Mouse (Mus musculus): ENCODE data around the gene Atp9a. TPM values are rescaled to one million over a fixed set of nuclear protein-coding genes. Genes with fewer than 3 reads are reported as not detected.

Atp9a gene
- polyA plus RNA-seq, 1 experiment from 2014 or later = 21.2 TPM

DNA sequence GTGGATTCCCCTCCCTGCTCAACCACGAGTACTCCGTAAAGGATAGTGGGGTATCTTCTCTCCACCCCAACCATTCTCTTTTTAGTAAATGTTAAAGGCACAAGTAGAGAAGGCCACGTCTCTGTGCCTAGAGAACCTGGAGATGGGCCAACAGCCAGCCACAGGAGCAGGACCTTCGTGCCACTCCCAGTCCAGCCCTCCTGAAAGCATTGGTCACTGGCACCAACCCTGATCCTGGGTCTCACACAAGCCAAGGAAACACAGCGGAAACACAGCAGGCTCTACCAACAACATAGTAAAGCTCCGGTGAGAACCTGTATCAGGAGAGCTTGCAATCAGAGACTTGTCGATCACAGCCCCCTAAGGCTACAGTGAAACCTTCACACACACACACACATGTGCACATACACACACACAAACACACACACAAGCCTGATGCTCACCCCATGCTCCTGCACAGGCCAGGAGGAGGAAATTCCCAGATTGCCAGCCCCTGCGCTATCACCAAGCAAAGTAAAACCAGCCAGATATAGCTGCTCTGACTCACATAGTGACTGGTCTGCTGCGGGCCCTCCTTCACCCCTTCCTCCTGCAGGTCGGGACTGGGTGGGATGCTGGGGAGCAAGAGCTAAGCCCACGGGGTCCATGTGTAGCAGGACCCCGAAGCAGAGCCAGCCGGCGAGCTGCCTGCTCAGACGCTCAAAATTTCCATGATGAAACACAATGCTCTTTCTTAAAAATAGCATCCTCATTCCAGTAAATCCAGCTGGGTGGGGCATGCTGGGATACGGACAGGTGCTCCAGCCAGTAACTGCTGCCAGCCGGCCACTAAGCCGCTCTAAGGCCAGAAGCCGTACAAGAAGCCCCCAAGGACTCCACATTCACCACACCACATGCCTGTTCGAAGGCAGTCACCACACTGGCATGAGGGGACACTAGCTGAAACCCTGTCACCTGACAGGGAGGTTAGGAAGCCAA is 29.7 kb downstream of the Atp9a start:
- no peak for ATAC-seq (ENCODE audit: insufficient number of reproducible peaks, insufficient read depth, low FRiP score, low TSS enrichment, low read depth)
- 76% methylated on average over 20 of the region's 20 CpGs for WGBS
- H3K27ac ChIP-seq = no peak overlapping the region

DNA sequence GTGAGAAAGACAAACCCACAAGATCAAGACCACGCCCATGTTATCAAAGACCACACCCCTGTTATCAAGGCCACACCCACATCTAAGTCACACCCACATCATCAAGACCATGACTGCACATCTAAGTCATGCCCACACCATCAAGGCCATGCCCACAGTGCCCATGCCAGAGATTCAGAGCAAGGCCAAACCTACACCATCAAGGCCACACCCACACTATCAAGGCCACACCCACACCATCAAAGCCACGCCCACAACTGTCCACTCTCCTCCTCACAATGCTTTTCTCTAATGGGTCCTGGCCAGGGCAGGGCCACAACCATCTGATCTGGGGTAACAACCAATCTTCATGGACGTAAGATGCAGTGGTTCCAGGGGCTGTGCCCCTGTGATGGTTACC is 31.2 kb downstream of the Atp9a start:
- 0 out of 2 replicates have a peak, but pooled peaks have one; percentile 20 for ATAC-seq (ENCODE audit: insufficient number of reproducible peaks, insufficient read depth, low FRiP score, low TSS enrichment, low read depth)
- H3K9me3 ChIP-seq = no peaks in the 10 kb centered on the region
- peaks cover 10% of the 10 kb centered on the region for H3K36me3 ChIP-seq
- no peaks in the 10 kb centered on the region for H3K27me3 ChIP-seq
- no peaks in the 10 kb centered on the region; the same call in 1 of the 2 replicates for H3K4me1 ChIP-seq (replicated peaks)
- 76% methylated on average over 3 of the region's 3 CpGs for WGBS
- no peak overlapping the region for H3K27ac ChIP-seq
- no peak overlapping the region for H3K4me2 ChIP-seq
- no peak overlapping the region for H3K9ac ChIP-seq (replicated peaks)
- no peak overlapping the region for H3K4me3 ChIP-seq (replicated peaks)

More for the DNA sequence above, 29.7 kb downstream of the Atp9a start:
- no peak overlapping the region for H3K4me2 ChIP-seq
- peaks cover 4% of the 10 kb centered on the region; the same call in 1 of the 2 replicates for H3K36me3 ChIP-seq
- no peaks in the 10 kb centered on the region for H3K27me3 ChIP-seq
- H3K4me3 ChIP-seq (replicated peaks) = no peak overlapping the region
- 0 out of 2 replicates have a peak overlapping the region, but pooled peaks have one; percentile 8 for H3K9ac ChIP-seq (replicated peaks)
- peaks cover 2% of the 10 kb centered on the region; the same call in 1 of the 2 replicates for H3K4me1 ChIP-seq (replicated peaks)
- no peaks in the 10 kb centered on the region for H3K9me3 ChIP-seq

DNA sequence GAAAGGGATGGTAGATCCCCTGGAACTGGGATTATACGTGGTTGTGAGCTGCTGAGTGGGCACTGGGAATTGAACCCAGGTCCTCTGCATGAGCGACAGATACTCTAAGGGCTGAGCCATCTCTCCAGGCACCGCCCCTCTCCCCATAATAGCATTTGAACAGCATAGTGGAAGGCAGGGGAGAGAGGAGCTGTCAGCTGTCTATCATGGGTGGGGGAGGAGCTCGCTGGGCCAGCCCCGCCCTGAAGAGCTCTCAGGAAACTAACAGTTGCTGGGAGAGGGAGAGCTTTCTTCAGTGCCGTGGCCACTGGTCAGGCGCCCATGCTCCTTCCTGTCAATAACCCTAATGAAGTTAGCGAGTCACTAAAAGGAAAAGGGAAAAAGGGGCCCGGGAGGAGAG is 34.4 kb downstream of the Atp9a start:
- Histone ChIP-seq H3K27me3 (no peaks in the 10 kb centered on the region), H3K36me3 (peaks cover 22% of the 10 kb centered on the region), H3K9ac (replicated peaks) (no peak overlapping the region), H3K4me3 (replicated peaks) (no peak overlapping the region), H3K27ac (no peak overlapping the region), H3K9me3 (no peaks in the 10 kb centered on the region), H3K4me1 (replicated peaks) (no peaks in the 10 kb centered on the region; the same call in 1 of the 2 replicates), H3K4me2 (no peak overlapping the region)
- WGBS = 45% methylated on average over 9 of the region's 9 CpGs
- no peak for ATAC-seq (ENCODE audit: insufficient number of reproducible peaks, insufficient read depth, low FRiP score, low TSS enrichment, low read depth)

DNA sequence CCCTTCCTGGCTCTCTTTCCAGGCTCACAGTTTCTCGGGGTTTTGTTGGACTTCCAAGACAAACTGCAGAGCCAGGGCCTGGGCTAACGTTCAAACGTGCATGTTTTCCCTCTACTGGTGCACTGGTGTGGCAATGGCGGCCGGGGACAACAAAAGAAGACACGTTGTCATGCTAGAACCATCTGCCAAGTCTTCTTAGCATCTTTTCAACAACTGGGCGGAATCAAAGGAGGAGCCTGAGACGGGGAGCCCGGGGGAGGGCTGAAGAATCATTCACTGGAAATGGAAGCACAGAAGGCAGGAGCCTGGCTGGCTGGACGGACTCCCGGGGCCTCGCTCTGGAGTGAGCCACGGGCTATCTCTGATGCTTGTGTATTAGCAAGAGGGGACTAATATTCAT is 39.9 kb downstream of the Atp9a start:
- peaks cover 33% of the 10 kb centered on the region for H3K36me3 ChIP-seq
- H3K27ac ChIP-seq = no peak overlapping the region
- no peak overlapping the region for H3K4me2 ChIP-seq
- no peaks in the 10 kb centered on the region for H3K4me1 ChIP-seq (replicated peaks)
- H3K27me3 ChIP-seq = no peaks in the 10 kb centered on the region
- H3K9me3 ChIP-seq = peaks cover 4% of the 10 kb centered on the region
- WGBS = 71% methylated on average over 13 of the region's 13 CpGs
- H3K9ac ChIP-seq (replicated peaks) = no peak overlapping the region
- ATAC-seq (ENCODE audit: insufficient number of reproducible peaks, insufficient read depth, low FRiP score, low TSS enrichment, low read depth) = no peak
- no peak overlapping the region for H3K4me3 ChIP-seq (replicated peaks)

DNA sequence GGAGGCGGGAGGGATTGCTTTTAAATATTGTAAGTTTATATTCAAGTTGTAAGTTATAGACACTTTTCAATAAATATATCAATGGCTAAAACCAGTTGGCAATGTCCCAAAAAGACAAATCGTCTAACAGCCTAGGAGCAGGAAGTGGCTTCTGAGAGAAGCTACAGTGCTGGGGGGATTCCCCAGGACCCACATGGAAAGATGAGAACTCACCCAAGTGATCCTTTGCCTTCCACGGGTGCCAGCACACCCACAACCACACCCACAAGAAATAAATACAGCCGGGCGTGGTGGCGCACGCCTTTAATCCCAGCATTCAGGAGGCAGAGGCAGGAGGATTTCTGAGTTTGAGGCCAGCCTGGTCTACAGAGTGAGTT is 47.2 kb downstream of the Atp9a start:
- Histone ChIP-seq H3K4me2 (peak overlapping the region; percentile 42), H3K27me3 (no peaks in the 10 kb centered on the region), H3K9ac (replicated peaks) (no peak overlapping the region), H3K36me3 (peaks cover 8% of the 10 kb centered on the region; the same call in 1 of the 2 replicates), H3K27ac (peak overlapping the region; percentile 35; the same call in 1 of the 2 replicates), H3K4me3 (replicated peaks) (no peak overlapping the region), H3K9me3 (no peaks in the 10 kb centered on the region), H3K4me1 (replicated peaks) (peaks cover 19% of the 10 kb centered on the region)
- 84% methylated on average over 7 of the region's 7 CpGs for WGBS
- ATAC-seq (ENCODE audit: insufficient number of reproducible peaks, insufficient read depth, low FRiP score, low TSS enrichment, low read depth) = no peak

DNA sequence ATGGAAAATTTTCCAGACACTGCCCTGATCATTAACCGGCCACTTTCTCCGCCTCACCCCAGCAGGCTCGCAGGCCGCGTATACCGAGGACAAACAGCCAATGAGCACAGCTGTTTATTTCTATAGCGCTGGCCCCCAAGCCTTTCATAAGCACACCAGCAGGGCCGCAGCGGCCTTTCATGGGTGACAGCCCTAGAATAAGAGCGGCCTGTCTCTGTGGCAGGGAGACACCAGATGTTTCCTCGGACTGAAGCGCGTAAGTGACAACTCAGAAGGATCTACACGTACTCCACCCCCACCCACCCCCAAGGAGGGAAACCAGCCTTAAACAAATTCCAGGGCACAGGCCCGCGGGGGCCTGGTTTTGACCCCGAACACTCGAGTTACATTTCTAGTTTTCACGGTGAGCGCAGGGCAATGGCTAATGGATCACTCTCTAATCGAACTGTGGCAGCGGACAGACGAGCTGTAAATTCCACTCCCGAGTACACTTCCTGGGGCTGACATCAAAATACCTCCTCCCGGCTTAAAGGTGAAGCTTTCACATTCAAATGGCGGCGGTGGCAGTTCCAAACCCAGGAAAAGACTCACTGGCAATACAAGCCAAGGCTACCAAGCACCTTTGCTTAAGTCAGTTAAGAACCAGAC is 47.7 kb downstream of the Atp9a start:
- peak overlapping the region; percentile 35 for H3K27ac ChIP-seq
- H3K4me1 ChIP-seq (replicated peaks) = peaks cover 24% of the 10 kb centered on the region
- peaks cover 6% of the 10 kb centered on the region; the same call in 1 of the 2 replicates for H3K36me3 ChIP-seq
- WGBS = 4% methylated on average over 27 of the region's 27 CpGs
- H3K27me3 ChIP-seq = no peaks in the 10 kb centered on the region
- ATAC-seq (ENCODE audit: insufficient number of reproducible peaks, insufficient read depth, low FRiP score, low TSS enrichment, low read depth) = no peak
- H3K4me3 ChIP-seq (replicated peaks) = no peak overlapping the region
- peak overlapping the region; percentile 42 for H3K4me2 ChIP-seq
- no peak overlapping the region for H3K9ac ChIP-seq (replicated peaks)
- no peaks in the 10 kb centered on the region for H3K9me3 ChIP-seq

DNA sequence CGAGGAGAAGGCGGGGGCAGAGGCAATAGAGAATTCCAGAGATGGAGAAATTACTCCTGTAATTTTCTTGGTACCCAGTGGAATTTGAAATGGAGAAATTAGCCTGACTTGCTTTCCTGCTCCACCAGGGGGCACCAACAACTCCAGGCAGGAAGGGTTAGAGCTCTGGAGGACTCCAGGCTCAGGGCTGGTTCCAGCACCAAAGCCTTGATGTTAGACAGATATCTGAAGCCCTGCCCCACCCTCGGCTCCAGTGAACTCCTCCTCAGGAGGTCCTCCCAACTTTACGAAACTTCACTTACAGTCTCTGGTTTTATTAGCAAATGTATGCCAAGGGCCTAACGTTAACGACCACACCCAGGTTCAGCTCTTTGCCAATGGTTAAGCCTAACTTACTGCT is 50.4 kb downstream of the Atp9a start:
- Histone ChIP-seq H3K9ac (replicated peaks) (no peak overlapping the region), H3K4me3 (replicated peaks) (no peak overlapping the region), H3K27me3 (no peaks in the 10 kb centered on the region), H3K9me3 (no peaks in the 10 kb centered on the region), H3K4me2 (no peak overlapping the region), H3K4me1 (replicated peaks) (peaks cover 25% of the 10 kb centered on the region), H3K27ac (no peak overlapping the region), H3K36me3 (peaks cover 5% of the 10 kb centered on the region; the same call in 1 of the 2 replicates)
- ATAC-seq (ENCODE audit: insufficient number of reproducible peaks, insufficient read depth, low FRiP score, low TSS enrichment, low read depth) = no peak
- 22% methylated on average over 6 of the region's 6 CpGs for WGBS

DNA sequence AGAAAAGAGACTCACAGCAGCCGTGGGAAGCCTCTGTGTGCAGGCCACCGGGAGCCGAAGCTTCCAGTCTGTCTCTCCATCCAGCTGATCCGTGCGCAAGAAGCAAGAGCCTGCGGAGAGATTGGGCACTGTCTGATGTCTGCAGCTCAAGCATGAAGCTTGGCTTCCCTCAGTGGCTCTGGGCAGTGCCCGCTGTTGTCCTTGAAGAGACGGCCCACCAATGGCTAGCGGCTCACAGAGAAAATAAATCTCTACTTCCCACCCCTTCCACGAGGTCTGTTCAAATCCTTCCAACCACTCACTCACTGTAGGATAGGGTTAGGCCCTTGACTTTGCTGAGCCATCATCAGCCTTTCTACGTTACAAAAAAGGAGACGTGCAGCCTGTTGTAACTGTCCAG is 54.9 kb downstream of the Atp9a start:
- Histone ChIP-seq H3K27me3 (no peaks in the 10 kb centered on the region), H3K4me2 (no peak overlapping the region), H3K4me1 (replicated peaks) (peaks cover 23% of the 10 kb centered on the region), H3K4me3 (replicated peaks) (no peak overlapping the region), H3K27ac (no peak overlapping the region), H3K9ac (replicated peaks) (no peak overlapping the region), H3K9me3 (no peaks in the 10 kb centered on the region), H3K36me3 (peaks cover 9% of the 10 kb centered on the region; the same call in 1 of the 2 replicates)
- 87% methylated on average over 12 of the region's 12 CpGs for WGBS
- no peak for ATAC-seq (ENCODE audit: insufficient number of reproducible peaks, insufficient read depth, low FRiP score, low TSS enrichment, low read depth)

DNA sequence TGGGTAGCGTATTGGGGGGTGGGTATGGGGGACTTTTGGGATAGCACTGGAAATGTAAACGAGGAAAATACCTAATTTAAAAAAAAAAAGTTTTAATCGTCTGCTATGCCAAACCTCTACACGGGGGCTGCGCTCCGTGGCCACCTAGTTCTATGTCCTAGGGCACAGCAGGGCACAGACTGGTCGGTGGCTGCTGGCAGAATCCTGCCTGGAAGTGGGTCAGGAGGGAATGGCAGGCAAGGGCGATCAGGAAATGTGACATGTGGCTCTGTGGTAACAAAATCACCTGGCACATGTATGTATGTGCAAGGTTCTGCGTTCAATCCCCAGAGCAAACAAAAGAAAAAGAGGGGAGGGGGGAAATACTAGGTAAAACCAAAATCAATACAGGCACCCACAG is 56.3 kb downstream of the Atp9a start:
- no peaks in the 10 kb centered on the region for H3K27me3 ChIP-seq
- H3K4me1 ChIP-seq (replicated peaks) = peaks cover 23% of the 10 kb centered on the region
- H3K9ac ChIP-seq (replicated peaks) = no peak overlapping the region
- peaks cover 23% of the 10 kb centered on the region for H3K36me3 ChIP-seq
- ATAC-seq (ENCODE audit: insufficient number of reproducible peaks, insufficient read depth, low FRiP score, low TSS enrichment, low read depth) = no peak
- no peak overlapping the region for H3K4me2 ChIP-seq
- no peak overlapping the region for H3K27ac ChIP-seq
- no peaks in the 10 kb centered on the region for H3K9me3 ChIP-seq
- H3K4me3 ChIP-seq (replicated peaks) = no peak overlapping the region
- WGBS = 91% methylated on average over 9 of the region's 9 CpGs

DNA sequence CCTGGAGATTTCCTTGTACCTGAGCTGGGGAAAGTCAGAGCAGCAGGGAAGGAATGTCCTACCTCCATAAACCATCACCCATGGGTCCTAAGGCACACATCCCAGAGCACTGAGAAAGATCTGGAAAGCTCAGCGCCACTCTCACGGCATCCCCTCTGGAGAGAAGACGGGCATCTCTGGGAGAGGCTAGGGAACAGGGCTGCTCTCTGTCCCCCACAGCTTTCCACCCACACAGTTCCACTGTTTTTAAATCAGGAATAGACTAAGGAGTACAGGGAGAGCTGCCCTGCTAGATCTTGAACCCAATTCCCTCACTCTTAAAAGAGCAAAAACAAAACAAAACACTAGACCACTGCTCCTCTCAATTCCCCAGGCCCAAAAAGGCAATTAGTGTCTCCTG is 57.5 kb downstream of the Atp9a start:
- Histone ChIP-seq H3K27ac (no peak overlapping the region), H3K4me3 (replicated peaks) (no peak overlapping the region), H3K9ac (replicated peaks) (no peak overlapping the region), H3K4me1 (replicated peaks) (peaks cover 14% of the 10 kb centered on the region), H3K4me2 (no peak overlapping the region), H3K27me3 (no peaks in the 10 kb centered on the region), H3K9me3 (peaks cover 2% of the 10 kb centered on the region; the same call in 1 of the 2 replicates), H3K36me3 (peaks cover 31% of the 10 kb centered on the region)
- 81% methylated on average over 3 of the region's 3 CpGs for WGBS
- ATAC-seq (ENCODE audit: insufficient number of reproducible peaks, insufficient read depth, low FRiP score, low TSS enrichment, low read depth) = no peak

DNA sequence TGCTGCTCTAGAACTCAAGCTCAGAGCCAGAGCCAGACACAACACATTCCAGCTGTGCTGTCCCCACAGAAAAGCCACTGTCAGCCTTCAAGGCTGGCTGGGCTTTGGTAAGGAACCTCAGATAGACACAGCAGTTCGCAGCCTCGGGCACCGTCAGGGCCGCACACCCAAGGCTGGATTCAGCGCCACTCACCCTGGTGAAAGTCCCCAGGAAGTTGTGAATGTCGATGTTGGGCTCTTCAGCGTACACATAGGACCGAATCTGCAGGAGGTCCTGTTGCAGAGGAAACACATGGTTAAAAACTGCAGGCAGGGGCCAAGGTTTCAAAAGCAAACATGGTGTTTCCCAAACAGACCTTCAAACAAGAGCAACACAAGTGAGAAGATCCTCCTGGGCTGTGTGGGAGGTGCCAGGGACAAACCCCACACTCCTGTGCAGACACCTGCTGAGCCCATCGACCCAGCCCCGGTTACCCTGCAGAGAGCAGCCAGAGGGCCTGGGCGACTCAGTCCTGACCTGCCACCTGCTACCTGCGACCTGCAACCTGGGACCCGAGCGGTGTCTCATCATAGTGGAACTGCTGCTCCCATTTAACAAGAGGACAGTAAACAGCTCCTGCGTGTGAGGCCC is 58.6 kb downstream of the Atp9a start:
- H3K27ac ChIP-seq = 0 out of 2 replicates have a peak overlapping the region, but pooled peaks have one; percentile 35
- no peak overlapping the region for H3K9ac ChIP-seq (replicated peaks)
- no peak for ATAC-seq (ENCODE audit: insufficient number of reproducible peaks, insufficient read depth, low FRiP score, low TSS enrichment, low read depth)
- H3K36me3 ChIP-seq = peaks cover 42% of the 10 kb centered on the region
- 39% methylated on average over 15 of the region's 15 CpGs for WGBS
- H3K4me2 ChIP-seq = no peak overlapping the region
- H3K27me3 ChIP-seq = no peaks in the 10 kb centered on the region
- H3K4me3 ChIP-seq (replicated peaks) = no peak overlapping the region
- peaks cover 6% of the 10 kb centered on the region; the same call in 1 of the 2 replicates for H3K9me3 ChIP-seq
- 0 out of 2 replicates have a peak, but pooled peaks cover 10% of the 10 kb centered on the region for H3K4me1 ChIP-seq (replicated peaks)

All from limb, embryonic 12.5 days (tissue).